Comparison of ENCODE assay signal across 25 mouse cellular contexts in the genomic region with DNA sequence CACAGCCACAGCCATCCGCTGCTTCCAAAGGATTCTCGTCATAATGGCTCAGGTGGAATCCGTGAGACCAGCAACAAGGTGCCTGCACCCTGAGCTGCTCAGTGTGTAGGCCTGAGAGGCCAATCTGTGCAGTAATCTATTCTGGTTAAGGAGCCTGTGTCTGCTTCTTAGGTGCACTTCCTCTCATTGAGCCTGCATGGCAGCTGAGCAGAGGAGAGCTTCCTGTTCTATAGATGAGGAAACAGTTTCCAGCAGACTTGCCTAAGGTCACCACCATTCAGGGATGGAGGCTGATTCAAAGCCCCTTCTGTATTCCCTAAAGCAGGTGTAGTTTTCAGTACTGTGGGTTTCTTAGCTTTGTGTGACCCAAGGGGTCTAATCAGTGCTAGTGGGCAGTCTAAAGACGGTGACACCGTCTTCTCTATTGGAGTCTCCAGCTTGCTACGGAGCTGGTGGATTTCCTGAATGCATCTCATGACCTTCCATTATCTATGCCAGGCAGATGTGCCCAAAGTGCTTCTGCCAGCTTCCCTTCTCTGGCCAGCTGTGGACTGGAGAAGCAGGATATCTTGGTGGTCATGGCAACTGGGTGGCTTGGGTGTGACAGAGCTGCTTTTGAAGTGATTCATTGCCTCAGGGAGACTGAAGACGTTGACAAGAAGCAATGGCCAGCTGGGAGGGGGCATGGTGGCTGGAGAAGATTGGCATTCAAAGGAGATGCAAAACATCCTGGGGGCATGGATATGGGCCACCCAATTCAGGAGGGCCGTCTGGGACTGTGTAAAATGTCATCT. TPM values are rescaled to one million over a fixed set of nuclear protein-coding genes. Genes with fewer than 3 reads are reported as not detected.
DNase-seq lines count a peak whose midpoint lies in the region; ATAC-seq lines count a peak whose summit lies in the region.
"Had no signal": no experiment of that assay in that cellular context is flagged by ENCODE, and none has a peak within 500 bp of the region (broad histone marks: within the 10 kb centered on the region; RNA-seq: fewer than 3 reads in every experiment).

No protein-coding gene starts in this region.

- peak; percentile 74 for ATAC-seq in common myeloid progenitor, adult 5-6 weeks (replicated peaks; ENCODE audit: low read depth, poor library complexity, severe bottlenecking)
- ATAC-seq in megakaryocyte progenitor cell, adult 5-6 weeks (replicated peaks; ENCODE audit: poor library complexity): peak; percentile 90
- ATAC-seq: intestine, embryonic 16.5 days; midbrain, embryonic 15.5 days; Patski had no signal

- peak; percentile 82 for DNase-seq in heart, adult 11 months
- DNase-seq in heart, adult 8-10 months (ENCODE audit: low spot score): no peak
- peak; percentile 64 for DNase-seq in 3T3-L1 (ENCODE audit: low read depth, low spot score)
- DNase-seq in urinary bladder, adult 2 months (ENCODE audit: low spot score): no peak
- DNase-seq in layer of hippocampus, postnatal 14 days (ENCODE audit: low spot score in 2 of 2): no peak
- DNase-seq: adrenal gland, postnatal 14 days; cerebellum, adult 11-12 months; cerebellum, adult 9-11 months; gastrocnemius, postnatal 25 days; heart, adult 2 months; heart, postnatal 14 days; kidney, adult 9 months; kidney, postnatal 10 days; lung, embryonic 14.5 days; lung, postnatal 14 days; spleen, adult 18-20 months; thymus, adult 18-20 months; thymus, postnatal 25 days had no signal

RNA-seq across cellular contexts. Expression of a gene that starts 9.9 kb away (rescaled TPM):
- total RNA-seq in heart, adult 8-10 months (2022): 10 to 100 TPM; 11.2 to 18.0 (median 12.8) TPM
- total RNA-seq in common myeloid progenitor, adult 5-6 weeks (2017): not detected in 2 replicates
- not detected in 2 replicates for total RNA-seq in megakaryocyte progenitor cell, adult 5-6 weeks (2015)
- total RNA-seq in megakaryocyte progenitor cell, adult 5-6 weeks (2017): 0.07 TPM in 1 of 2 replicates, not detected in the other
- polyA plus RNA-seq in urinary bladder, adult 2 months (2012; rRNA removed): 5.9 and 6.4 TPM in 2 replicates
- total RNA-seq in layer of hippocampus, postnatal 14 days (2021): 1 to 10 TPM; 1.3 to 1.5 TPM
- total RNA-seq: G1E; neutrophil, adult 5-6 weeks had no signal
- polyA plus RNA-seq: G1E had no signal

RNA-seq across cellular contexts. Expression of a gene that starts 58.2 kb away (rescaled TPM):
- total RNA-seq in heart, adult 8-10 months (2022): 100 to 1,000 TPM; 219 to 244 (median 237) TPM
- total RNA-seq in common myeloid progenitor, adult 5-6 weeks (2017): 262 and 283 TPM in 2 replicates
- total RNA-seq in megakaryocyte progenitor cell, adult 5-6 weeks (2015): 366 and 378 TPM in 2 replicates
- total RNA-seq in megakaryocyte progenitor cell, adult 5-6 weeks (2017): 192 and 278 TPM in 2 replicates
- 399 and 411 TPM in 2 replicates for polyA plus RNA-seq in urinary bladder, adult 2 months (2012; rRNA removed)
- total RNA-seq in layer of hippocampus, postnatal 14 days (2021): 100 to 1,000 TPM; 364 to 379 TPM

Comparison
In these comparisons a context has a peak if more than half of its experiments do, and no peak if none do; other contexts are left out.
1. DNase-seq: peak in heart, adult 11 months (single experiment) and 3T3-L1 (single experiment); none in heart, adult 8-10 months (single experiment), urinary bladder, adult 2 months (single experiment) and layer of hippocampus, postnatal 14 days (0 of 2).
2. RNA of a gene that starts 9.9 kb away (total RNA-seq): 11.2 to 18.0 TPM in heart, adult 8-10 months; 1.3 to 1.5 TPM in layer of hippocampus, postnatal 14 days, not detected in common myeloid progenitor, adult 5-6 weeks and 0.07 TPM in megakaryocyte progenitor cell, adult 5-6 weeks; every median in the first group is over 4 times any median in the second.